Mouse (Mus musculus) limb, embryonic 14.5 days (tissue): ENCODE results near the gene Tiam2. TPM values are rescaled to one million over a fixed set of nuclear protein-coding genes. Genes with fewer than 3 reads are reported as not detected.

ENCODE experiments used
- ATAC-seq: fragments of 200-750 bp; cut with Nextera tagmentation; 2 replicates; pipeline ENCODE4 v1.8.0; 2017; ENCODE audit warnings: low read depth, moderate number of reproducible peaks, moderate TSS enrichment; ENCODE audit not compliant: low FRiP score
- DNase-seq: peaks from one replicate; pipeline ENCODE4 v3.0.0-alpha.2; 2015; ENCODE audit warnings: low spot score
- H3K27ac ChIP-seq: fragments of 300-500 bp; sonication (generic); replicated peaks from 2 replicates; pipeline ENCODE4 v1.5.1; 2014; ENCODE audit warnings: low read depth, mild to moderate bottlenecking, low read length, moderate library complexity, mixed read lengths
- H3K27me3 ChIP-seq: fragments of 300-500 bp; sonication (generic); 2 replicates; pipeline ENCODE4 v1.6.1; 2014; ENCODE audit warnings: low read length, mixed read lengths; ENCODE audit not compliant: control insufficient read depth, insufficient read depth
- H3K36me3 ChIP-seq: fragments of 300-500 bp; sonication (generic); 2 replicates; pipeline ENCODE4 v1.6.1; 2014; ENCODE audit warnings: mild to moderate bottlenecking, low read length, moderate library complexity, mixed read lengths; ENCODE audit not compliant: control insufficient read depth, insufficient read depth
- H3K4me1 ChIP-seq: fragments of 300-500 bp; sonication (generic); 2 replicates; pipeline ENCODE4 v1.6.1; 2014; ENCODE audit warnings: antibody characterized with exemption, low read length, mixed read lengths; ENCODE audit not compliant: control insufficient read depth, insufficient read depth
- H3K4me2 ChIP-seq: fragments of 300-500 bp; sonication (generic); replicated peaks from 2 replicates; pipeline ENCODE4 v1.6.1; 2014; ENCODE audit warnings: low read depth, mild to moderate bottlenecking, low read length, moderate library complexity; ENCODE audit not compliant: severe bottlenecking
- H3K4me3 ChIP-seq: fragments of 300-500 bp; sonication (generic); replicated peaks from 2 replicates; pipeline ENCODE4 v1.5.1; 2014; ENCODE audit warnings: low read length
- H3K9ac ChIP-seq: fragments of 300-500 bp; sonication (generic); 2 replicates; pipeline ENCODE4 v1.6.1; 2014; ENCODE audit warnings: mild to moderate bottlenecking, low read depth, low read length, moderate library complexity; ENCODE audit not compliant: severe bottlenecking
- H3K9me3 ChIP-seq: fragments of 300-500 bp; sonication (generic); 2 replicates; pipeline ENCODE4 v1.6.1; 2016; ENCODE audit warnings: low read length; ENCODE audit not compliant: control insufficient read depth
- POLR2A ChIP-seq: fragments of 200-500 bp; IDR thresholded peaks from 2 replicates; pipeline ENCODE4 v1.8.0; 2012; ENCODE audit warnings: inconsistent platforms, mild to moderate bottlenecking, moderate library complexity, borderline replicate concordance; ENCODE audit not compliant: insufficient read depth, insufficient read length; ENCODE audit errors: extremely low read depth
- WGBS: fragments of 180-500 bp; shearing (Covaris S2); extraction: QIAGEN DNeasy Blood & Tissue Kit; methylation state at CpG from one replicate; pipeline ENCODE4 v1.1.7; 2014; 5-methylcytosine and 5-hydroxymethylcytosine counted together
- polyA plus RNA-seq, 2 experiments: library from polyadenylated mRNA; depleted of rRNA in 1 of 2; stranded (reverse) in 1 of 2; unstranded in 1 of 2; fragments of >200 nt; fragmentation: Nextera tagmentation in 1 of 2; extraction: Ambion mirVana in 1 of 2; gene quantifications; 2 replicates each; pipeline versions ENCODE4 v1.2.1 to v1.2.3; 2012 to 2014

Tiam2 gene
- polyA plus RNA-seq, 2 experiments = 21.1 to 25.9 TPM

DNA sequence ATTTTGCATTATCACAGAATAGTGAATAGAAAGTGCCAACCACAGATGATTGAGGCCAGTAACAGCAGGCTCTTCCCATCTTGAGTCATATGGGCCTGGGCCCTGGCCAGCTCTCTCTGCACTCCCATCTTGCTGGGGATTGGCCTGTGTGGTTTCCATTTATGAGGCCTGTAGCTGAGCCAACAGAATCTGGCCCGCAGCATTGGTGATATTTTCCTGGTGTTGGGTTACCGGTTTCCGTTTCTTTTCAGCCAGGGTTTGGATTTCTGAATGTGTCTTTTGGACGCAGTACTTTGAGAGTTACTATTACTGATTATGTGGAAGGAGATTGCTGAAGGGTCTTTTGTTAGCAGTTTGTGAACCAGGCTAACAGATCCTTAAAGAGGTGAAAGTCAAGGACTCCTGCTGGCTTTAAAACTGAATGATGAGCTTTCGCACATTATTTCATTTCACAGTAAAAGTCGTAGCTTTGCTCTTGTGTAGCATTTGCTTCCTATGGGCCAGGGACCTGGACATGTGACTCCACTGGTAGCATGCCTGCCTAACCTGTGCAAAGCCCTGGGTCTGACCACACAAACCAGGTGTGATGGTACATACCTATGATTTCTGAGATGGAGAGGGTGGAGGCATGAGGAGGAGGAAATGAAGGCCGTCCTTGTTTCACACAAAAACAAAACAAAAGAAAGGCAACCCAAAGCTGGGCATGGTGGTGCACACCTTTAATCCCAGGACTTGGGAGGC is 5.5 kb downstream of the Tiam2 start:
- Histone ChIP-seq H3K9me3 (no peaks in the 10 kb centered on the region), H3K36me3 (peaks cover 5% of the 10 kb centered on the region; the same call in 1 of the 2 replicates), H3K4me2 (peak overlapping the region; percentile 38), H3K4me3 (no peak overlapping the region), H3K9ac (no peak overlapping the region), H3K27ac (peak overlapping the region; percentile 86), H3K4me1 (peaks cover 50% of the 10 kb centered on the region), H3K27me3 (no peaks in the 10 kb centered on the region)
- whole genome bisulfite sequencing = 35% methylated on average over 7 of the region's 7 CpGs
- no peak for TF ChIP-seq POLR2A
- peak; percentile 92 for ATAC-seq
- DNase-seq = peak; percentile 92

DNA sequence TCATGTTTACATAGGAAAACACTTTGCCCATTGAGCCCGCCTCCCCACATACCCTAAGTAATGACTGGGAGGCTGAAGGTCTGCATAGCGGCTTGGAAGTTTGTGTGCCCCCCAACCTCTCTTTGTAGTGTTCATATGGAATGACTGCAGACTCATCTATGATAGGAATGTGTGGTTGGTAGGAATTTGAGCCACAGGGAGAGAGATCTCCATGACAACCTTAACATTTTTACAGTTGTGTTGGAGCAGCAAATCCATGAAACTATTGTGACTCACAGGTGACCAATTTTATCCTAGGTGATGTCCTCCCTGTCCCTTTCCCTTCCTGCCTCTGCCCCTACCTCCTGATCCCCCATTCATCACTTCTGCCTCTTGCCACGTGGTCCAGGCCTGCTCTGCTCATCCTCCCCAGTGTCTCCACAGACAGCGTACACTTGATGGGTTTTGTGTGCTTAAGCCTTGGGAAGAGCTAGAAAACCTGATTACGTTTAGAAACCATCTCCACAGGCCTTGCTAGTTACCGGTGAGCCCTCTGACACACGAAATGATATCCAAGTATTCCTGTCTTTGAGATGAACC is 9.9 kb downstream of the Tiam2 start:
- DNase-seq = no peak
- WGBS = 80% methylated on average over 7 of the region's 7 CpGs
- Histone ChIP-seq H3K4me3 (no peak overlapping the region), H3K36me3 (no peaks in the 10 kb centered on the region), H3K27me3 (no peaks in the 10 kb centered on the region), H3K4me1 (peaks cover 60% of the 10 kb centered on the region), H3K4me2 (no peak overlapping the region), H3K9ac (no peak overlapping the region), H3K27ac (no peak overlapping the region), H3K9me3 (no peaks in the 10 kb centered on the region)
- TF ChIP-seq POLR2A = no peak
- no peak for ATAC-seq

DNA sequence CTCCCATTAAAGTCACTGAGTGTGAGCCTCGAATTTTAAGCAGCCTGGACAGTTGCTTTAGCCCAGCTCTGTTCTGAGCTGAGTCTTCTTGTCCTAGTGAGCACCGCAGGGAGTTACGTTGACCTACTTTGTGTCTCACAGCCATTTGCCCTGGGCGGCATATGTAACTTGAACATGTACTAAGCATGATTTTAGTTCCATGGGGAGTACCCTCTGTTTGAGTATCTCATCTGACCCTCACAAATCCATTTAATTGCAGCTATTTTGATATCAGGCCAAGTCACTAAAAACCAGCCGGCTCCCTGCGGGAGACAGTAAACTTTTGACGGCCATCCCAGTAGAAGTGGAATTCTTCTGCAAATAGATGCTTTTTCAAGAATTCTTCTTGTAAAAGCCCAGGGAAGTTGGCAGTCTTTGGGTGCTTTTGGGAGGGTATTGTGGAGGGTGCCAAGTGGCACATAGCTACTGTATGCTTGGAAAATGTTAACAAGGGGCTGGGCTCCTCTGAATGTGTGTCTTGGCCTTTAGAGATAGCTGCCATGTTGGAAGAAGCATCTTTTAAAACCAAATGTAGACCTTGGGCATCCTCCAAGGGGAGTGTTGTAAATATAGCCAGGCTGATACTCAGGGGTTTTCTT is 10.6 kb downstream of the Tiam2 start:
- Histone ChIP-seq H3K4me1 (peaks cover 58% of the 10 kb centered on the region), H3K4me2 (no peak overlapping the region), H3K27me3 (no peaks in the 10 kb centered on the region), H3K27ac (no peak overlapping the region), H3K4me3 (no peak overlapping the region), H3K9me3 (no peaks in the 10 kb centered on the region), H3K9ac (no peak overlapping the region), H3K36me3 (no peaks in the 10 kb centered on the region)
- DNase-seq = no peak
- peak; percentile 19; the same call in 1 of the 2 replicates for ATAC-seq
- 43% methylated on average over 7 of the region's 7 CpGs for WGBS
- TF ChIP-seq POLR2A = no peak

DNA sequence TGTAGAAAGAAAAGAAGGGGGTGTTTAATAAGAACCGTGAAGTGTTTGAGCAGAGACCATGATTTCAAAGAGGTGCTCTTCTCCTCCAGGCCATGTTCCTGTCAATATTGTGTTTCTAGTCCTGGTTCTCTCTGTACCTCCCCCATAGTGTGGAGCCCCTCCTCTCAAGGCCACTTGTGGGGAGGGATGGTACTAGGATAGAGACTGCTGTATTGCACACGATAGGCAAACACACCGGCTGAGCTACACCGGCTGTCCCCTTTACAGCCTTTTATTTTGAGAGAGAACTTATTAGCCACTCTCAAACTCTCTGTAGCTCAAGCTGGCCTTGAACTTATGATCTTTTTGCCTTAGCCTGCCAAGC is 11.1 kb downstream of the Tiam2 start:
- no peak for DNase-seq

DNA sequence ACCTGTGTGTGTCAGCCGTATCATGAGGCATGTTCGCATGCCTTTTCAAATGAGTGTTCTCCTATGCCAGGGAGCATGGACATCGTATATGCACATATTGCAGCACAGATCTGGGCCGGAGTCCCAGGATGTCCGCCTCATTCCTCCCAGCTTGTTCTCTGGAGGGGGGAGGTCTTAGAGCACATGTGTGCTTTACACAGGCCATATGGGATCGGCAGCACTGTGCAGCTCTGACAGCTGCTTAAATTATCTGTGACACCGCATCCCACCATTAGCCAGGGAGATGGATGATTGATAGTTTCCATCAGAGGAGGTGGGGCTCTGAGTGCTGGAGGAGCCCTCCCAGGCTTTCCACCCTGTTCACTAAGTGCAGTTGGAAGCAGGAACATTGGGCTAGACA is 12.4 kb downstream of the Tiam2 start:
- Histone ChIP-seq H3K9ac (no peak overlapping the region), H3K4me1 (peaks cover 48% of the 10 kb centered on the region), H3K9me3 (no peaks in the 10 kb centered on the region), H3K27ac (no peak overlapping the region), H3K36me3 (no peaks in the 10 kb centered on the region), H3K27me3 (no peaks in the 10 kb centered on the region), H3K4me3 (no peak overlapping the region), H3K4me2 (no peak overlapping the region)
- no peak for TF ChIP-seq POLR2A
- peak; percentile 38 for DNase-seq
- WGBS = 33% methylated on average over 7 of the region's 7 CpGs
- ATAC-seq = peak; percentile 65; the same call in 1 of the 2 replicates

More for the DNA sequence above, 11.1 kb downstream of the Tiam2 start:
- H3K9ac ChIP-seq = no peak overlapping the region
- ATAC-seq = no peak
- no peak overlapping the region for H3K27ac ChIP-seq
- H3K9me3 ChIP-seq = no peaks in the 10 kb centered on the region
- WGBS = 44% methylated on average over 4 of the region's 4 CpGs
- no peak overlapping the region for H3K4me2 ChIP-seq
- H3K4me1 ChIP-seq = peaks cover 58% of the 10 kb centered on the region
- no peaks in the 10 kb centered on the region for H3K36me3 ChIP-seq
- H3K27me3 ChIP-seq = no peaks in the 10 kb centered on the region
- no peak overlapping the region for H3K4me3 ChIP-seq
- no peak for TF ChIP-seq POLR2A
